Mouse (Mus musculus): ENCODE measurements at regions not wholly inside any gene's neighbourhood (a gene's known extent, or its start where the extent isn't known, plus 50 kb on each side); places are given as distances from the start of the nearest gene placed in this dataset.
A peak's percentile ranks its signal among the peaks of the same experiment; 100 is the strongest.
"Not testable (repeated sequence)": the region's sequence is repeated elsewhere in the genome, so short reads cannot be mapped to it uniquely, and the experiment has no call there.

DNA sequence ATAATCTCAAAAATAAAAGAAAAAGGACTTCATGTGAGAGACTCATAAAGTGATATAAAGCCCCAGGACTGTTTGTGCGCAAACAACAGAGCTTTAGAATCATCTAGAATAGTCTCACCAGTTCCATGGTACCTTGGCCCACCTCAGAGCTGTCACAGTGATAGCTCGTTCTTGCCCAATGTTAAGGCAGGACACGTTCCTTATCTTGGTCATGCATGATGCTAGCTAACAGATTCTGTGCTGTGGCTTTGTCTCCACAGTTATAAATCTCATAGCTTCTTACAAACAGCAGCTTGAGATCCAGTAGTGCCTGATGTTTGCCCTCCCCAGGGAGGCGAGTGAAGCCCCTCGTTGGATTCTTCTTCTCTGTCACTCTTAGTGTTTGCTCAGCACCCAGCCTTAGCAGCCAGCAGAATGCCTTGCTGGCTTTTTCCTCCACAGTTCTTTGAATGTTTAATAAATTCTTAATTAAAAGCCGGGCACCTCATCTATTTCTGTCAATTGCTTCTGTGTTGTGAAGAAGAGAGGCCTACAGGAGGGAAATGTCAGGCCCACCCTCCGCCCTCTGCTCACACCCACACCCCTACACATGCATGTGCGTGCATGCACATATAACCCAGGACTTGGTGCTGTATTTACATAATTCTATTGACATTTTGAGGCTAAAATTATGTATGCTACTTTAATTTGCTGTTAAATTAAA is 515.6 kb upstream of the Fam160b2 start:
- no peak for ATAC-seq (ENCODE audit: insufficient number of reproducible peaks, low FRiP score, low TSS enrichment)

DNA sequence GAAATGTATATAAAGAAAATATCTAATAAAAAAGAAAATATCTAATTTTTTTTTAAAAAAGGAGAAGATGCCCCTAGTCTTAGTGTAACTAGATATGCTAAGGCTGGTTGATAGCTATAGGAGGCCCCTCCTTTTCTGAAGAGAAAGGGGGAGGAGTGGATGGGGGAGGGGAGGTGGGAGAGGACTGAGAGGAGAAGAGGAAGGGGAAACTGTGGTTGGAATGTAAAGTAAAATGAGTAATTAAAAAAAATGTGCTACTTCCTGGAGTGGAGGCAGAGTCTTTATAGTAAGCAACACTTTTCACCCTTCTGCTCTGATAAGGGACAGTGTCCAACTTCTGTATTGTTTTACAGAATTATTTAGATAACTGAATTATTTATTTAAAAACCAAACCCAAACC is 513.6 kb upstream of the Fam160b2 start:
- no peak for ATAC-seq (ENCODE audit: insufficient number of reproducible peaks, low FRiP score, low TSS enrichment)

DNA sequence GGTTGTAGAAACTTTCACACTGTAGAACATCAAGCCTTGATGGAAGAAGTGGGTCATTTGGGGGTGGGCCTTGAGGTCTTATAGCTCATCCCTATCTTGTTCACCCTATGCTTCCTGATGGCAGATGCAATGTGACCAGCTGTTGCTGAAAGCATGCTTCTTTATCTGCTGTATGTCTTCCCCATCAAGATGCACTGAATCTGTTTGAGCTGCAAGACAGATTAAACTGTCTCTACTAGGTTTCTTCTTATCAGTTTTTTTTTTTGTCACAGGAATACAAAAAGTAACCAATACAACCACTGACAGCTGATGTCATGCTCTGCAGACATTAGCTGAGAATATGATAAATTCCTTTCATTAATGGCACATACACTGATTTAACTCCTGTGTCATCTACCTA is 505.0 kb upstream of the Fam160b2 start:
- no peak for ATAC-seq (ENCODE audit: insufficient number of reproducible peaks, low FRiP score, low TSS enrichment)

DNA sequence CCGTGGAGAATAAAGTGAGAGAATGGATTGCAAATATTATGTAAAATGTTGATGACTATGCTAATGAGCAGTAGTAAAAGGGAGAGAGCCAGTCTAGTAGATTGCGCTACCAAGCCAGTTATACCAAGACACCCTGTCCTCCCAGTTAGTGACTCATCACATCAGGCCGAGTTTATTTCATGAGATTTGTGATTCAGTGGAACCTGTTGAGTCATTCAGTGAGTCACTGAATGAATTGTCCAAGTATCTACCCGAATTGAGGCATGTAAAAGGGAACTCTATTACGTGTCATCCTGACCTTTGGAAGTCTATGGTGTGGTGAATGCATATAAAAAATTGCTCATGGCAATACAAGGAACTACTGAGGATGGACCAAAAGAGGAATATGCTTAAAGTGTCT is 504.3 kb upstream of the Fam160b2 start:
- ATAC-seq (ENCODE audit: insufficient number of reproducible peaks, low FRiP score, low TSS enrichment), result no peak

DNA sequence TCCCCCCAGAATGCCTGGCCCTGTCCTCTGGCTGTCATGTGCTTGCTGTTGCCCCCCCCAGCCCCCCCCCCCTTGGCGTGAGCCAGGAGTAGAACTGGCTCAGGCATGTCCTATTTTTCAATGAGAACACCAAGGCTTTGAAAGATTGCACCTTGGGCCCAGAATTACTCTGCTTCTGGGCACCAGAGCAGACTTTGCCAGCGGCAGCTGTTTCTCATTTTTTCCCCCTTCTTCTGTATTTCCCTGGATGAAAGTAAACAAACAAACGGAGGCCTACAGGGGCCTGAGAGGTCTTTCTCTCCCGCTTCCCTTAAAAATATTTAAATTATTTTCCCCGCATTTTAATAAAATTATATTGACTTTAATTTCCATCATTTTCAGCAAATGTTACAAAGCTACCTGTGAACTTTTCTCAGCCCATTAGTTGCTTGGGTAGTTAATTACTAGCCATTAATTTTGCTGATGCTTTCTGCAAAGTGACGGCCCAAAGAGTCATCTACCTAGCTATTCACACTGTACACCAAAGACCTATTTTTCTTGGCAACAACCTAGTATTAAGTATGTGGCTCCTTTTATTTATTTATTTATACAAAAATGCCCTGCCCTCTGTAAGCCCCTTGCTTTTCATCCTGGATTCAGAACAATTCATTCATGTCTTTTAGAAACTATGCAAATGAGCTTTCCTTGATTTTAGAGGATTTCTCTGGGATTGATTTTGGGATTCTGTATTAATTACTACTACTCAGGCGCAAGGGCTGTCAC is 496.2 kb upstream of the Fam160b2 start:
- ATAC-seq (ENCODE audit: insufficient number of reproducible peaks, low FRiP score, low TSS enrichment), result no peak

DNA sequence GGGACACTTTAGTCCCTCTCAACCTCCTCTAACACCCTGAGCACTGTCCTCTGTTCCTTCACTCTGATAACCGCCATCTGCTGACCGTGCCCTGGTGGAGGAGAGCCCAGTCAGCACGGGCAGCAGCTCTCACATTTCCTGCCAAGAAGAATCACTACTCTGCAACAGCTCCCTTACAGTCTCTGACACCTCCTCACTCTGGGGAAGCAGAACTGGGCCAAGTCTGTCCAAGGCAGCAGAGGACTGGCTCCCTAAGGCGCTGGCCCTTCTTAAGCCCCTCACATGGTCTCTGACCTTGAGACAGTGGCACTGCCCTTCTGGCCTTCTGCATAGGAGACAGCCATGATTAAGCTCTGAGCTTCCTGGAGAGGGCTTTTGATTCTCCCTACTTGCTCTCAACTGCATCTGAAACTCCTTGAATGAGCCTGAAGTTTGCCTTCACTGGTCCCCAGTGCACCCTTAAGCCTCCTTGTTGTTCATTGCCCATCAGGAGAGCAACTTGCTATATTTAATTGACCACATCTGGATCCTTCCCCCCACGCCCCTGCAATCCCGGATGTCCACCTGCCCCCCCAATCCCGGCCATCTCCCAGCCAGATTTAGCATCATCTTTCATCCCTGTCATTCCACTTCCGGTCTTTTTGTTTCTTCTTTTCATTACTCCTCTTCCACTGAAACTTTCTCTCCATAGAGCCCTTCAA is 493.1 kb upstream of the Fam160b2 start:
- ATAC-seq (ENCODE audit: insufficient number of reproducible peaks, low FRiP score, low TSS enrichment), result peak; percentile 82

DNA sequence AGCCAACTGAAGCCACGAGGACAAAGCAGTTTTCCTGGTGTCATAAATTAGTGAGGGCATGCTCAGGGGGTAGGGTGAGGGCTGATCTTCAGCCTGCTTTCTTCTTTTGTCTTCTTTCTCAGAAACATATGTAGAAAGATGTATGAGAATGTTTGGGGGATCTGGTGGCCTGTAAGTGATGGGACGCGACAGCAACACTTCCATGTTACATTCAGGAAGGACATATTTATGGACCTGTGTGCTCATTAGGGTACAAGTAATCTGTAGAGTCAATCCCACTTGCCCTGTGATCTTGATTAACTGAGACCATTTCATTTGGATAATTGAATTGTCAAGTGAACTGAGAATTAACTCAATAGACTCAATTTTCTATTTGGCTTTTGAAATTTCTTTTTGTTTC is 486.1 kb upstream of the Fam160b2 start:
- no peak for ATAC-seq (ENCODE audit: insufficient number of reproducible peaks, low FRiP score, low TSS enrichment)

DNA sequence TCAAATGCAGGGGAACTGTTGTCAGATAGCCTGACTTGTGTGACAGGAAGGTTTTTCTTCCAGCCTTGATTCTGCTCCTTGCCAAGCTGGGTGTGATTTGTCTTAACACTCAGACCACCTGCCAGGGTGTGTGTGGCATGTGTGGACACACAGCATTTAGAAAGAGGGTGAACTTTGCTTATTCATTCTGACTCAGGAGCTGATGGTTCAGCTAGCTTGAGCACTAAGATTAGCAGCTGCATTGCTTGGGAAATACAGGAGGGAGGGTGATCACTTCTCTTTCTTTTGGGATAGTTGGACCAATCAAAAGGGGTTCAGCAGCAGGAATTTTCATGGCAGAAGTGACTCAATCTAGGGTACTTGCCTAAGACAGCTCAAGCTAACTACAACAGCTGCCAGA is 482.7 kb upstream of the Fam160b2 start:
- no peak for ATAC-seq (ENCODE audit: insufficient number of reproducible peaks, low FRiP score, low TSS enrichment)

DNA sequence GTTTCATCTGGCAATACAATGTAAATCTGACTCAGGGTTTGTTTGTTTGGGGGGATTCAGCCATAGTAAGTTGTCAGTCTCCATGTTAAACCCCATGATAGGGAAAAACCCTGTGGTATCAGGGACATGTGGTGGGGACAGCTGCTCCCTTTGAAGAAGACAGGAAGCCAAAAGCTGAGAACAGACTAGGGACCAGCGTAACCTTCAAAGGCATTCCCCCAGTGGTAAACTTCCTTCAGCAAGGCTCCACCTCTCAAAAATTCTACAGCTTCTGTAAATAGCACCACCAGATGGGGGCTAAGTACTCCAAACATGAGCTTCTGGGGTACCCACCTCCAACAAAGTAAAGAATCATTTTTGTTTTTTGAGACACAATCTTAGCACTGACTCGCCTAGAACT is 476.0 kb upstream of the Fam160b2 start:
- no peak for ATAC-seq (ENCODE audit: insufficient number of reproducible peaks, low FRiP score, low TSS enrichment)

DNA sequence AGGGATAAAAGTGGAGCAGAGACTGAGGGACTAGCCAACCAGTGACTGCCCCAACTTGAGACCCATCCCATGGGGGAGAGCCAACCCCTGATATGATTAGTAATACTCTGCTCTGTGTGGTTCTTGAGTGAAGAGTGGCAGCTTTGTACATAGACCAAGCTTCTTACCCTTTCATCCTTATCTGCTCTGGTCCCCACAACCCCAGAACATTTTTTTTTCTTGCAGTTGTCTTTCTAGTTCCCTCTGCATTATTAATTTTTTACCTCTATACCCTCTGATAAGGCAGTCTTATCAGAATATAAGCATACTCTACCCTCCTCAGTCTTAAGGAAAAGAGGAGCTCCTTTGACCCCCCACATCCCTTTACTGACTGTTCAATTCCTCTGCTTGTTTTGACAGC is 474.4 kb upstream of the Fam160b2 start:
- ATAC-seq (ENCODE audit: insufficient number of reproducible peaks, low FRiP score, low TSS enrichment), result no peak

DNA sequence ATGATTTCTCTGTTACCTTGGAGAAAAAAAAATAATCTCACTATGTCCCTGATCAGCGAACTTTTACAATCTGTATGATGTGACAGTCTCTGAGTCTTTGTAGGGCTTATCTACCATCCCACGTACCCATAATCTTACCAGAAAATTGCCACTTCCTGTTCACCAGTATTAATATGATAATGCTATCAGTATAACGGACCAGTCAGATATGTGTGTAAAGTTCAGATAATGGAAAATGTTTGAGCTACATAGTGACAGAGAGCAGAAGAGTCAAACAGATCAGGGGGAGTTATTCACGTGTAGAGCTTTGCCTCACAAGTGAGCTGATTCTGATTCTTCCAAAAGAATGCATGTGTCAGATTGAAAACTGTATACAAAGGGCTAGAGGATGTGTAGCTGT is 466.0 kb upstream of the Fam160b2 start:
- no peak for ATAC-seq (ENCODE audit: insufficient number of reproducible peaks, low FRiP score, low TSS enrichment)

DNA sequence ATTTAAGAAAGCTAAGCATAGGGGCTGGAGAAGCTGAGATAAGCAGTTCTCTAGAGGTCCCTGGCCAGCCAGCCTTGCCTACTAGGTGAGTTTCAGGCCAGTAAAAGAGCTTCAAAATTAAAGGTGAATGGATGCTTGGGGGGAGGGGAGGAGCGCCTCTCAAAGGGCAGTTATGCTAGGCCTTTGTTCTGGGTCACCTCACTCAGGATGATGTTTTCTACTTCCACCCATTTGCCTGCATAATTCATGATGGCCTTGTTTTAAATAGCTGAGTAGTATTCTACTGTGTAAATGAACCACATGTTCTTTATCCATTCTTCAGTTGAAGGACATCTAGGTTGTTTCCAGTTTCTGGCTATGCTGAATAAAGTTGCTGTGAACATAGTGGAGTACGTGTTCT is 457.0 kb upstream of the Fam160b2 start:
- no peak for ATAC-seq (ENCODE audit: insufficient number of reproducible peaks, low FRiP score, low TSS enrichment)

DNA sequence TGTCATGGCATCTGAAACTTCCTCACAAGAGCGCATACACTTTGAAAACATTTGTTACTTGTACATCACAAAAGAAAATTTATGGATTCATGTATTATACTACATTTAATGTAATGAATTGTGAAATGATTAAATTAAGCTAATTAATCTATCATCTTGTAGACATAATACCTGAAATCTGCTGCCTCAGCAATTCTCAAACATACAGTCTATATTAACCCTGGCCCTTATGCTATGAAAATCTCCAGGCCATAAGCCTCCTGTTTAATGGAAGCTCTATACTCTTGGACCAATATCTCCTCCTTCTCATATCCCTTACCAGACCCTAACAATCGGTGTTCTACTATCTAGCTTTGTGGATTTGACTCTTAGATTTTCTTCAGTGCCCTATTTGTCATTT is 455.8 kb upstream of the Fam160b2 start:
- no peak for ATAC-seq (ENCODE audit: insufficient number of reproducible peaks, low FRiP score, low TSS enrichment)

DNA sequence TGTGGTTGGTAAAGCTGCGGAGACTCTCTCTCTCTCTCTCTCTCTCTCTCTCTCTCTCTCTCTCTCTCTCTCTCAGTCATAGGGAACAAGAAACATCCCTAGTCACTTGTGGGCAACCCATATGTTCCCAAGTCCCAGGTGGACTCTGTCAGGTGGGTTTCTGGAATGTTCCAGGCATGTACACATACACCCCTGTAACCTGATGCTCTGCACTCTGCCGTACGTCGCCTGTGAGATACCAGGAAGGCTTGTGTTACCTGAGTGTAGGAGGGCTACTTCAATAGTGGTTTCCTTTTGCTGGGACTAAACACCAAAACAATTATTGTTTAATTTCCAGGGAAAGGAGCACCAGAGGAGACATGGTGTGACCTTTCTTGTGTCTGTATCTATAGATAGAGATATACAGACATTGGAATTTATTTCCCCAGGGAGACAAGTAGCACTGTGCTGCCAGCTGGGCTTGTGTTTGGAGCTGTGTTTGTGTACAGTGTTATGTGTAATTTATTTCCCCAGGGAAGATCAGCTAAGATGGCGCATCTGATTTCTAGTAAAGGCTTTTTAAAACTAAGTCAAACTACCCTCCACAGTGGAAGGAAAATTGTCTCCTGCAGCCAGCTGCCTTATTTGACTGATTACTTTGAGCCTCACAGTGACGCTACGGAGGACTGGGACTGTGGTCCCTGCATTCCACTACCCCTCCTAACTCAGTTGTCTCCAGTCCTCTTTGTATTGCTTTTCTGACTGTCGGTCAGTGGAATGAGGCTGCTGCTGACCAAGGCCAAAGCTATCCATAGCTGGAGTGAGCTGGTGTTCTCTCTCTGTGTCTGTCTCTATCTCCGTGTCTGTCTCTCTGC is 454.4 kb upstream of the Fam160b2 start:
- no peak for ATAC-seq (ENCODE audit: insufficient number of reproducible peaks, low FRiP score, low TSS enrichment)

DNA sequence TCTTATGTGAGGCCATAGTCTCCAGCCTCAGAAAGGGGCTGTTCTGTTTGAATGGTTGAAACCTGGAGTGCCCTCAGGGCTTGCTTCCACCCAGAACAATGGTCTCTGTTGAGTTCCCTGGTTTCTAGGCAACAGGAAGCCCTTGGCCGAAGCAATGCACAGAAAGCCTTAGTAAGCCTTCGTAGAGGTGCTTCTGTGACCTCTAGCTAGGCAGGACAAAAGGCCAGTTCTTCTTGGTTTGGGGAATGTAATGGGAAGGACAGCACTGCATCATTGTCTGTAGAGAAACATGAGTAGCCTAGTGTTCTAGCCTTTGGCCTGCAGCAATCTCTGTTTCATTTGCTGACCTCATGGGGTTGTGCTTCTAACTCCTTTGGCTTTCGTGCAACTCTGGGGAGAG is 447.5 kb upstream of the Fam160b2 start:
- 0 out of 2 replicates have a peak, but pooled peaks have one; percentile 7 for ATAC-seq (ENCODE audit: insufficient number of reproducible peaks, low FRiP score, low TSS enrichment)

DNA sequence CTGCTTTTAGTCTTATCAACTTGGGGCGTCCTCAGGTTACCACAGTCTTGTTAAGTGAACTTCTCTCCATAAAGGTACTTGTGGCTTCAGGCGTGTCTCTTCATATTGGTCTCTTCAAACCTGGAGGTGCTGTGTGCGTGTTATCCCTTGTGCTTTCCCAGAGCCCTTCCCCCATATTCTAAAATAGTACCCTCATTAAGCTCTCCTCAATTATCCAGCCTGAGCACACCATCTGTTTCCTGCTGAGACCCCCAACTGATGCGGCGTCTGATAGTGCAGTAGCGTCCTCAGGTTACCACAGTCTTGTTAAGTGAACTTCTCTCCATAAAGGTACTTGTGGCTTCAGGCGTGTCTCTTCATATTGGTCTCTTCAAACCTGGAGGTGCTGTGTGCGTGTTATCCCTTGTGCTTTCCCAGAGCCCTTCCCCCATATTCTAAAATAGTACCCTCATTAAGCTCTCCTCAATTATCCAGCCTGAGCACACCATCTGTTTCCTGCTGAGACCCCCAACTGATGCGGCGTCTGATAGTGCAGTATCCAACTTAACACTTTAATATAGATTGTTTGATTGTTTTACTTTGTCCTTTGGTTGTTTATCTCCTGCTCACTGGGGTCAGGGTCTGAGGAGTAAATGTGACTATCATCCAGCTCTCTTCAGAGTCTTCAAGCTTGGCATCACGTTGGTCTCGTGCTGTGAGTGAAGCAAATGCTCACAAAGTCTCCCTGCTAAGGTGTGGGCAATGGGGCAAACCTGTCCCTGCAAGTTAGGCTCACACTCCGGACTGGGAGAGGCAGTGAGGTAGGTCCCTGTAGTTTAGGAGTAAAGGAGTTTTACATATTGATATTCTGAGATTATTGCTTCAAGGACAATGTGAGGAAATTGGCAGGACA is 444.5 kb upstream of the Fam160b2 start:
- not testable (repeated sequence) for ATAC-seq (ENCODE audit: insufficient number of reproducible peaks, low FRiP score, low TSS enrichment)

DNA sequence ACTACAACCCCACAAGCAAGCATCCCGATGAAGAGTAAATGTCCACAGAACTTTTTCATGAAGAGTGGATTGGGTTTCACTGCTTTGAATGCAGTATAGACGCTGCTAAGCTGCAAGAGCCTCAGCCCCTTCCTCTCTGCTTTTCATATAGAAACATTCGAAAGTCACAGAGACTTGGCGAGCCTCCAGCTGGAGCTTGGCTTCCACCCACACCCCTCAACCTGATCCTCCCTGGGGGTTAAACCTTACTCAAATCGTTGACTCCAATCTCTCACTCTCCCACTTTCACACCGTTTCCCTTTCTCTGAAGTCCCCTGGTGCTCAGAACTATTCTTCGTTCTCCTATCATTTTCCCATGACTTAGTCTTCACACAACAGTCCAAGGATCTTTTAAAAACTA is 437.0 kb upstream of the Fam160b2 start:
- no peak for ATAC-seq (ENCODE audit: insufficient number of reproducible peaks, low FRiP score, low TSS enrichment)

DNA sequence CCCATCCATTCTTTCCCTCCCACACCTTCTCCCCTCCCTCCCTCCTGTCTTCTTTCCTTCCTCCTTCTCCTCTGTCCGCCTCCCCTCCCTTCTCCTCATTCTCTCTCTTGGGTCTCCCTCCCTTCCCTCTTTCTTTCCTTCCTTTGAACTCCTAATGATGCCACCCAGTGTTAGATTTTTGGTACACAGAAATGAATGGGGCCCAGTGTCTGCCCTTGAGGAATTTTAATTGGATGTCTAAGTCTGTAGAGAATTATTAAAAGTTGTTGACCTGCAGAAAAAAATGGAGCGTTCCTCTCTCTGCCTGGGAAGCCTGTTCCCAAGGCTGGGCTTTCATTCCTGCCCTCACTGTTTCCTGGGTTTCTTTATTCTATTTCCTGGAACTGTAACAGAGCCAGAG is 434.0 kb upstream of the Fam160b2 start:
- ATAC-seq (ENCODE audit: insufficient number of reproducible peaks, low FRiP score, low TSS enrichment), result no peak

DNA sequence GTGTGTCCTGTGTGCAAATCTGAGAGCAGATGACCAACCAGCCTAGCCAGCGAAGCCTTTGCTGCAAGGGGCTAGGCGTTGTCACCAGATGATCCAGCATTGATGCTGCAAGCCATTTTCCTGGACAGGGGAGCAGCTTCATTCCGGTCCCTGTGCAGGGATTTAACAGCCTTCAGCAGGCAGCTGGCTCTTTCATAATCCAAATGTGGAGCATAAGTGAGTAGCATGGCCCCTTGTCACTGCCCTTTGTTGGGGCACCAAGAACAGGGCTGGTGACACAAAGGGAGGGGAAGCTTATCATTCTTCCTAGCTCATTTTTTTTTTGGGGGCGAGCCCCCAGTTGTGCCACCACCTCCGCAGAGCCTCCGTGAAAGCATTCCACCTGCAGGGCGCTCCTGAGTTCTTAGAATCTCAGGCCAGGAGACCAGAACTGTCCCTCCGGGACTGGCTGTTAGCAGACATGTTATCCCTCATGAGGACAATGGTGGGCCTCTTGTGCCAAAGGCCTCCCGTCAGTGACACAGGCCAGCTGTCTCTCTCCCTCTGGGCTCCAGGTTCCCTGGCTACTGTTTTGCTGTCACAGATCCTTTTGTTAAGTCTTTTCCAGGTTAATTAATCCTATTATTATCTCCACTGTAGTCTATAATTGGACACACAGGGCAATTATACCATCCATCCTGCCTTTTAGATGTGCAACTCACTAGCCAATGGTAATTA is 430.7 kb upstream of the Fam160b2 start:
- no peak for ATAC-seq (ENCODE audit: insufficient number of reproducible peaks, low FRiP score, low TSS enrichment)

Data from cerebellum, adult (tissue).